Mouse (Mus musculus) inflammation-experienced regulatory T-cells, adult 16 weeks (primary cell): ENCODE results near the gene Rbfox1. TPM values are rescaled to one million over a fixed set of nuclear protein-coding genes. Genes with fewer than 3 reads are reported as not detected.

Experiments
- polyA plus RNA-seq: library from polyadenylated mRNA; unstranded; fragments of 100-300 nt; shearing (Covaris generic); gene quantifications from one replicate; pipeline ENCODE4 v1.2.1, GENCODE M21; 2017

The Rbfox1 gene
- not detected for polyA plus RNA-seq

DNA sequence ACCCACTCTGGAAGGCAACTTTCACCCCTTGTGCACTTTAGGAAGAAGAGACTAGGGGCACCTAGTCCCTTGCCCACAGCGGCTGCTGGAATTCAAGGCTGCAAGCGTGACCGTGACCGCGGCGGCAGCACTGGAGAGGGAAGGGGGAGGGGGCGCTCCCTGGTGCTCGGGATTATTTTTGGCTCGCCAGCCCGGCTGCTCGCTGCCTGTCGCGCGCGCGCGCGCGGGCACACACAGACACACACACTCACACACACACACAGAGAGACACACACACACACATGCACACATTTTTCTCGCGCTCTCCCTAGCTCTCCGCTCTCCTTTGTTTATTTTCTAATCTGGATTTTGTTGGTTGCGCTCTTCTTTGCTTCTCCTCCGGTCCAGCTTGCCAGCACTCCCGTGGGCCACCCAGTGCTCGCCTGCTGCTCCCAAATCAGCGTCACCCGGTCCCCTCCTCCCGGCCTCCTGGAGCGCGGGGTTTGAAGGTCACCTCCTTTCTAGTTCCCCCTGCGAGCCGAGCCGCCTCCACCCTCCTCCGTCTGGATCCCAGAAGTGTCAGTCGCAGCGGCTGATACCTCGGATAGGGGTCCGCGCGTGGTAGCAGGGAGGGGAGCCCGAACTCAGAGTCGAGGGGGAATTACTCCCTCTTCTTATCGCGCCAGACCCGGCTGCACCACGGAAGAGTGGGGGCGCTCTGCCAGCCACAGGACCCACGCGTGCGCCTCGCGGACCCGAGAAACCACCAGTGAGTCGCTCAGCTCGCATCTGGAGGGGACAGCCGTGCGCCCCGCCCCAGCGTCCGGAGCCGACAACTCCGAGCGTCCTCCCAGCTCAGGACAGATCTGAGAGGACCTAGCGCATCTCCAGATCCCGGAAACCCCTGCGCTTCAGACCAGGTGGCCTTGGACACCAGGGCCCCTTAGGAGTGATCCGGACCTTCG is at the start of gene Rbfox1:
Gene Rbfox1, plus strand, starts transcription at position 610 of the 944 bp plus-strand sequence.

